In genomic region chr11:100754693-100755057, GRCm38 (mm10) we compare ENCODE assay signal across 20 mouse cellular contexts. TPM values are rescaled to one million over a fixed set of nuclear protein-coding genes. Genes with fewer than 3 reads are reported as not detected.
"Had no signal": no experiment of that assay in that cellular context is flagged by ENCODE, and none has a peak within 500 bp of the region (broad histone marks: within the 10 kb centered on the region; RNA-seq: fewer than 3 reads in every experiment).

No protein-coding gene starts in this region.

- H3K9me3 ChIP-seq: limb, embryonic 13.5 days; midbrain, embryonic 12.5 days; neural tube, embryonic 13.5 days had no signal

- ATAC-seq: midbrain, embryonic 16.5 days had no signal

- H3K4me2 ChIP-seq: limb, embryonic 13.5 days; midbrain, embryonic 12.5 days; neural tube, embryonic 13.5 days had no signal

- H3K9ac ChIP-seq: limb, embryonic 13.5 days; liver, embryonic 14.5 days; midbrain, embryonic 12.5 days; neural tube, embryonic 13.5 days had no signal

- H3K36me3 ChIP-seq: limb, embryonic 13.5 days had no signal

- H3K27ac ChIP-seq: limb, embryonic 13.5 days; liver, embryonic 14.5 days; midbrain, embryonic 12.5 days; neural tube, embryonic 13.5 days; stomach, postnatal 0 days had no signal

- H3K4me3 ChIP-seq: limb, embryonic 13.5 days; midbrain, embryonic 12.5 days; neural tube, embryonic 13.5 days had no signal

- DNase-seq: kidney, adult 11 months; kidney, adult 9 months; kidney, postnatal 10 days; kidney, postnatal 4 days; lung, adult 18-20 months; thymus, adult 18-20 months; thymus, postnatal 14 days had no signal

RNA-seq across cellular contexts. Expression of gene Kcnh4, which starts 5.1 kb away (rescaled TPM):
- total RNA-seq: liver, adult 2 months; megakaryocyte-erythroid progenitor cell, adult 5-6 weeks had no signal
- polyA plus RNA-seq: limb, embryonic 13.5 days; liver, adult 2 months; liver, embryonic 14.5 days; lung, embryonic 16.5 days had no signal

RNA-seq across cellular contexts. Expression of gene Hcrt, which starts 8.1 kb away (rescaled TPM):
- total RNA-seq: layer of hippocampus, postnatal 25 days; liver, adult 2 months; megakaryocyte-erythroid progenitor cell, adult 5-6 weeks had no signal
- polyA plus RNA-seq: intestine, embryonic 14.5 days; limb, embryonic 13.5 days; liver, adult 2 months; liver, embryonic 14.5 days; lung, embryonic 16.5 days; midbrain, embryonic 12.5 days; neural tube, embryonic 13.5 days; stomach, postnatal 0 days; urinary bladder, adult 2 months had no signal

RNA-seq across cellular contexts. Expression of gene Hspb9, which starts 41.0 kb away (rescaled TPM):
- total RNA-seq: layer of hippocampus, postnatal 25 days; left cerebral cortex, postnatal 36 days; liver, adult 2 months; megakaryocyte-erythroid progenitor cell, adult 5-6 weeks had no signal
- polyA plus RNA-seq: limb, embryonic 13.5 days; liver, adult 2 months; lung, embryonic 16.5 days; midbrain, embryonic 16.5 days had no signal
